Mouse (Mus musculus): ENCODE results near the gene Pik3r3. TPM values are rescaled to one million over a fixed set of nuclear protein-coding genes. Genes with fewer than 3 reads are reported as not detected.
A peak's percentile ranks its signal among the peaks of the same experiment; 100 is the strongest.

Gene Pik3r3
- polyA plus RNA-seq, 1 experiment = 5.7 TPM

DNA sequence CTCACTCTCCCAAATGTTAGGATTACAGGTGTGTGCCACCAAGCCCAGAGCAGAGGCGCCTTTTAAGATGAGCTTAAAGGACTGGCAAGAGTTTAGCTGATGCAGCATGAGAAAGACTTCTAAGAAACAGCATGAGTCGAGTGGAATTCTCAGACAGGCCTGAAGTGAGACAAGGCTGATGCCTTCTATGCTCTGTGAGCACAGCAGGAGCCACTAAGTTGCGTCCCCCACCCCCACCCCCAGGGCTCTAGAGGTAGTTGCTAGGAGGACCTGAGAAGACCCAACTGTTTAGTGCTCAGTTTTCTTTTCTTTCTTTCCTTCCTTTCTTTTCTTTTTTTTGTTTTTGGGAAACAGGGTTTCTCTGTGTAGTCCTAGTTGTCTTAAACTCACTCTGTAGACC is 39.3 kb upstream of the Pik3r3 start:
- H3K27me3 ChIP-seq (ENCODE audit: control insufficient read depth, insufficient read depth, insufficient read length) = no peaks in the 10 kb centered on the region
- TF ChIP-seq MAX (IDR thresholded peaks at IDR 0.05; ENCODE audit: low read depth) (no peak), MYOG (IDR thresholded peaks at IDR 0.05; ENCODE audit: control insufficient read depth in 1 of 3, insufficient read depth in 1 of 3, insufficient read length in 2 of 3, low read depth in 2 of 3) (no peak), USF1 (IDR thresholded peaks at IDR 0.05; ENCODE audit: low read depth) (no peak), E2F4 (IDR thresholded peaks at IDR 0.05; ENCODE audit: insufficient read depth) (no peak), REST (IDR thresholded peaks at IDR 0.05; ENCODE audit: insufficient read depth, insufficient read length) (no peak), POLR2A (IDR thresholded peaks at IDR 0.05; ENCODE audit: insufficient read length, low read depth) (no peak), MYOD1 (IDR thresholded peaks at IDR 0.05; ENCODE audit: control insufficient read depth in 1 of 3, insufficient read length in 2 of 3, low read depth in 2 of 3) (no peak), TCF12 (IDR thresholded peaks at IDR 0.05; ENCODE audit: insufficient read depth, poor library complexity, severe bottlenecking) (no peak)
- H3K36me3 ChIP-seq (ENCODE audit: control insufficient read depth, insufficient read depth) = no peaks in the 10 kb centered on the region
- H3K4me3 ChIP-seq = no peak overlapping the region
- H3K79me2 ChIP-seq (ENCODE audit: control insufficient read depth, insufficient read depth) = no peaks in the 10 kb centered on the region
- no peak overlapping the region for H3K4me2 ChIP-seq (ENCODE audit: low read depth)
- H3ac ChIP-seq (ENCODE audit: control insufficient read depth, insufficient read length) = no peak overlapping the region

- no peak overlapping the region for H3K4me3 ChIP-seq
- H3K27me3 ChIP-seq (ENCODE audit: control insufficient read depth, insufficient read depth, insufficient read length) = no peaks in the 10 kb centered on the region
- no peaks in the 10 kb centered on the region for H3K79me2 ChIP-seq (ENCODE audit: control insufficient read depth, insufficient read depth)
- H3ac ChIP-seq (ENCODE audit: control insufficient read depth, insufficient read length) = no peak overlapping the region
- H3K4me2 ChIP-seq (ENCODE audit: low read depth) = no peak overlapping the region
- H3K36me3 ChIP-seq (ENCODE audit: control insufficient read depth, insufficient read depth) = no peaks in the 10 kb centered on the region
- TF ChIP-seq USF1 (IDR thresholded peaks at IDR 0.05; ENCODE audit: low read depth) (no peak), MYOD1 (IDR thresholded peaks at IDR 0.05; ENCODE audit: control insufficient read depth in 1 of 3, insufficient read length in 2 of 3, low read depth in 2 of 3) (no peak), MAX (IDR thresholded peaks at IDR 0.05; ENCODE audit: low read depth) (no peak), SRF (IDR thresholded peaks at IDR 0.05; ENCODE audit: control insufficient read depth, insufficient read length, low read depth) (no peak), TCF12 (IDR thresholded peaks at IDR 0.05; ENCODE audit: insufficient read depth, poor library complexity, severe bottlenecking) (no peak), POLR2AphosphoS2 (IDR thresholded peaks at IDR 0.05; ENCODE audit: insufficient read length, low read depth) (no peak), POLR2A (IDR thresholded peaks at IDR 0.05; ENCODE audit: insufficient read length, low read depth) (no peak), E2F4 (IDR thresholded peaks at IDR 0.05; ENCODE audit: insufficient read depth) (no peak), TCF3 (IDR thresholded peaks at IDR 0.05; ENCODE audit: insufficient read length, low read depth) (no peak), CEBPB (IDR thresholded peaks at IDR 0.05; ENCODE audit: insufficient read depth, poor library complexity, severe bottlenecking) (no peak), REST (IDR thresholded peaks at IDR 0.05; ENCODE audit: insufficient read depth, insufficient read length) (no peak), MYOG (IDR thresholded peaks at IDR 0.05; ENCODE audit: control insufficient read depth in 1 of 3, insufficient read depth in 1 of 3, insufficient read length in 2 of 3, low read depth in 2 of 3) (no peak)
Measured at GRCm38 (mm10) chr4:116182745-116183144, 38.7 kb upstream of the Pik3r3 start.

DNA sequence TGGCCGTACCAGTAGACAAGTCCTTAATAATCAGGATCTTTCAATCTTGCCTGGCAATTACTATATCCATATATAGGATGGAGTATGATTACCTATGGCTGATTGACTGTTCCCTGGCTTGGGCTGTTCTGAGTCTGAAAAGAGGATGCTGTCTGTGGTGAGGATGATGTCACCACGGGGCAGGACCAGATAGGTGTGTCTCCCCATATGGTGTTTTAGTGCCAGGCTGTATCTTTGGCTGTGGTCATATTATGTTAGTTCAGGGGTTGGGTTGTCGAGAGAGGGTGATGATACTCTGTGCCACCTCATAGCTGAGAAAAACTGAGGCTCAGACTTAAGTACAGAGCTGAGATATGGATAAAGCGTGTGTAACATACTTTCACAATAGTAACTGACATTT is 36.3 kb upstream of the Pik3r3 start:
- Histone ChIP-seq H3K4me2 (ENCODE audit: low read depth) (no peak overlapping the region), H3K4me3 (no peak overlapping the region)

GRCm38 (mm10) chr4:116192286-116192835 is 29.1 kb upstream of the Pik3r3 start:
- Histone ChIP-seq H3K27me3 (ENCODE audit: control insufficient read depth, insufficient read depth, insufficient read length) (no peaks in the 10 kb centered on the region), H3K4me3 (no peak overlapping the region), H3K79me2 (ENCODE audit: control insufficient read depth, insufficient read depth) (no peaks in the 10 kb centered on the region), H3K36me3 (ENCODE audit: control insufficient read depth, insufficient read depth) (no peaks in the 10 kb centered on the region), H3ac (ENCODE audit: control insufficient read depth, insufficient read length) (no peak overlapping the region), H3K4me2 (ENCODE audit: low read depth) (peak overlapping the region; percentile 14)
- no peak for TF ChIP-seq MYOG (IDR thresholded peaks at IDR 0.05; ENCODE audit: control insufficient read depth in 1 of 3, insufficient read depth in 1 of 3, insufficient read length in 2 of 3, low read depth in 2 of 3)
- no peak for TF ChIP-seq CEBPB (IDR thresholded peaks at IDR 0.05; ENCODE audit: insufficient read depth, poor library complexity, severe bottlenecking)
- TF ChIP-seq TCF12 (IDR thresholded peaks at IDR 0.05; ENCODE audit: insufficient read depth, poor library complexity, severe bottlenecking) = no peak
- no peak for TF ChIP-seq USF1 (IDR thresholded peaks at IDR 0.05; ENCODE audit: low read depth)
- no peak for TF ChIP-seq MAX (IDR thresholded peaks at IDR 0.05; ENCODE audit: low read depth)
- no peak for TF ChIP-seq E2F4 (IDR thresholded peaks at IDR 0.05; ENCODE audit: insufficient read depth)
- TF ChIP-seq POLR2A (IDR thresholded peaks at IDR 0.05; ENCODE audit: insufficient read length, low read depth) = no peak
- no peak for TF ChIP-seq MYOD1 (IDR thresholded peaks at IDR 0.05; ENCODE audit: control insufficient read depth in 1 of 3, insufficient read length in 2 of 3, low read depth in 2 of 3)
- TF ChIP-seq REST (IDR thresholded peaks at IDR 0.05; ENCODE audit: insufficient read depth, insufficient read length) = no peak
- TF ChIP-seq SRF (IDR thresholded peaks at IDR 0.05; ENCODE audit: control insufficient read depth, insufficient read length, low read depth) = no peak
- no peak for TF ChIP-seq TCF3 (IDR thresholded peaks at IDR 0.05; ENCODE audit: insufficient read length, low read depth)
- TF ChIP-seq POLR2AphosphoS2 (IDR thresholded peaks at IDR 0.05; ENCODE audit: insufficient read length, low read depth) = no peak

More for the DNA sequence above, 36.3 kb upstream of the Pik3r3 start:
- TF ChIP-seq TCF12 (IDR thresholded peaks at IDR 0.05; ENCODE audit: insufficient read depth, poor library complexity, severe bottlenecking) = no peak
- H3K36me3 ChIP-seq (ENCODE audit: control insufficient read depth, insufficient read depth) = no peaks in the 10 kb centered on the region
- H3K27me3 ChIP-seq (ENCODE audit: control insufficient read depth, insufficient read depth, insufficient read length) = no peaks in the 10 kb centered on the region
- no peaks in the 10 kb centered on the region for H3K79me2 ChIP-seq (ENCODE audit: control insufficient read depth, insufficient read depth)
- no peak overlapping the region for H3ac ChIP-seq (ENCODE audit: control insufficient read depth, insufficient read length)

DNA sequence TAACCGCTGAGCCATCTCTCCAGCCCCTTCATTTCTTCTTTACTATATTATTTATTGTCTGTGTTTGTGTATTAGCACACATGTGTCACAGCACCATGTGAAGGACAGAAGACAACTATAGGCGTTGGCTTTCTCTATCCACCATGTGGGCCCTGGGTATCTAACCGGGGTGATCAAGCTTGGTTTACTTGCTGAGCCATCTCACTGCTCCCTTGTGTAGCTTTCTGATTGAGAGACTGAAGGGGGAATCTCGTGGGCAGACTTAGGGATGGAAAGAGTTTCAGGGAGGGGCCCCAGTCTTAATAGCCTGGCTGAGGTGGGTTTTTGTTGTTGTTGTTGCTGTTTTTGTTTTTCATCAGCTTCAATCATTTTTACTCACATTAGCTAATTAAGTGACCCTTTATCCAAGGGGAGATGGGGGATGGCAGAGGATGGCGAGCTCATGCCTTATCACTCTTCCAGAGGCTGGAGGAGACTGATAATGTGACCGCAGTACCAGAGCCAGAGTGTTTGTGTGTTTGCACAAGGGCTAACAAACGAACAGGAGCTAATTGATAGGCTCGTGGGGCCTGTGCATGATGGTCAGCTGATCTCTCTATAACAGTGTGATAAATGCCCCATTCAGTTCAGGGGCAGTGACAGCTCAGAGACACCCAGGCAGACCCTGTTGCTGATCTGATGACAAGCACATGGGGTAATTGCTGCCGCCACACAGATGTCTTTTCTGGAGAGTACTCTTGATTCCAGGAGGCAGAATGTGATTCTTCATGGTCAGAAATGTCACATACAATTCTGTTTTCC is 27.6 kb upstream of the Pik3r3 start:
- Histone ChIP-seq H3K27me3 (ENCODE audit: control insufficient read depth, insufficient read depth, insufficient read length) (no peaks in the 10 kb centered on the region), H3ac (ENCODE audit: control insufficient read depth, insufficient read length) (no peak overlapping the region), H3K4me3 (no peak overlapping the region), H3K79me2 (ENCODE audit: control insufficient read depth, insufficient read depth) (no peaks in the 10 kb centered on the region), H3K4me2 (ENCODE audit: low read depth) (no peak overlapping the region), H3K36me3 (ENCODE audit: control insufficient read depth, insufficient read depth) (no peaks in the 10 kb centered on the region)
- TF ChIP-seq CEBPB (IDR thresholded peaks at IDR 0.05; ENCODE audit: insufficient read depth, poor library complexity, severe bottlenecking) = no peak
- TF ChIP-seq SRF (IDR thresholded peaks at IDR 0.05; ENCODE audit: control insufficient read depth, insufficient read length, low read depth) = no peak
- TF ChIP-seq MYOG (IDR thresholded peaks at IDR 0.05; ENCODE audit: control insufficient read depth in 1 of 3, insufficient read depth in 1 of 3, insufficient read length in 2 of 3, low read depth in 2 of 3) = no peak
- no peak for TF ChIP-seq MYOD1 (IDR thresholded peaks at IDR 0.05; ENCODE audit: control insufficient read depth in 1 of 3, insufficient read length in 2 of 3, low read depth in 2 of 3)
